Mouse (Mus musculus) lung, postnatal 0 days (tissue): Measurements from ENCODE around the gene Spsb2.

Experiments
- CTCF ChIP-seq: IDR thresholded peaks from 2 replicates; pipeline ENCODE4 v1.5.1; 2016; ENCODE audit warnings: antibody characterized with exemption, mild to moderate bottlenecking
- EP300 ChIP-seq: IDR thresholded peaks from 2 replicates; pipeline ENCODE4 v1.6.1; 2016; ENCODE audit warnings: antibody characterized with exemption, mild to moderate bottlenecking, control low read depth

DNA sequence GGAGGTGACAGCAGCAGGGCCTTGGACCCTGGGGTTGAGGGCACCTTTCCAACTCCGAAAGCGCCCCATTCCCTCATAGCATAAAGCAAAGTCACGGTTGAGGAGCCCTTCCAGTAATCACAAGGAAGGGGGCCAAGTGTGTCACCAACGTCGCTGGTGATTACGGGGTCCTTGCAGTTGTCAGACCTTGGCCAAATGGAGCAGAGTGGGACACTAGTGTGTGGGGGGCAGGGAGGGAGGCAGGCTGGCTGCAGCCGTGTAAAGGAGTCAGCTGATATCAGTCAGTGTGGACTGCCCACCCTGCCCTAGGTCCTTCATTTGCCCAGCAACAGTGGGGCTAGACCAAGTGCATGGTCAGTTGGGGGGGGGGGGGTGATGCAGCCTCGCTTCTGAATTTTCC lies 6.0 kb downstream of the Spsb2 start:
- TF ChIP-seq CTCF, result no peak
- TF ChIP-seq EP300, result no peak
